Mouse (Mus musculus): Measurements from ENCODE around the gene Usp7. TPM values are rescaled to one million over a fixed set of nuclear protein-coding genes. Genes with fewer than 3 reads are reported as not detected.
"Not testable (repeated sequence)": the region's sequence is repeated elsewhere in the genome, so short reads cannot be mapped to it uniquely, and the experiment has no call there.

Usp7 gene
- polyA plus RNA-seq, 1 experiment from 2014 or later, result 30.9 TPM

DNA sequence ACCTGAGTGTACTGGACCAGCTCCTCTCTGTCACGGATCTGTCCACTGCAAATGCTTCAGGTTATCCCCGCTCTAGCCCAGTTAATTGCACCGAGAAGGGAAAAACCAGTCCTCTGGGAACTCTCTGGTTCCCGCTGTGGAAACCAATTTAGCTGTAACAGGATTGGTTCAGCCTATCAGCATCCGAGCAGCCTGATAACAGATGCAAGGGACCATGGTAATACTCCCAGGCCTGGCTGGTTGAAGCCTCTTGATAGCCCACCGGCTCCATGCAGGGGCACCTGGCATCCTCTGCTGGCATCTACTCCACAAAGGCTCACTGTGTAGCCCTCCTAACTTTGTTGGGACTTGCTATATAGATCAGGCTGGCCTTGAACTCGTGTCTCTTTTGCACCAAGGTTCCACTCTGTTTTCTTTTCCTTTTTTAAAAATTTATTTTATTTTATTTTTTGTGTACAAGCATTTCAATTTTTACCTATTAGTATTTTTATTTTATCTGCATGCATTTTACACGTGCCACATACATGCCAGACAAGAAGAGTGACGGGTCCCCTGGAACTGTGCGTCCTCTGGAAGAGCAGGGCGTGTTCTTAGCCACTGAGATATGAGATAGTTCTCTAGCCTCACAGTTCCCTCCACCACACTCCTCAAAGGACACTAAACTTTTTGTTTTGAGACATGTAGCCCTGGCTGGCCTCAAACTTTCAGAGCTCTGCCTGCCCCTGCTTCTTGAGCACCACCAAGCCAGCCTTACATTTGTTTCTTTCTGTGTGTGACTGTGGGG, 27.8 kb downstream of the Usp7 start:
- WGBS, result 55% methylated on average over 11 of the region's 11 CpGs
- Histone ChIP-seq H3K9me3 (no peaks in the 10 kb centered on the region), H3K4me3 (no peak overlapping the region), H3K36me3 (no peaks in the 10 kb centered on the region), H3K9ac (no peak overlapping the region), H3K4me1 (replicated peaks) (peaks cover 4% of the 10 kb centered on the region; the same call in 1 of the 2 replicates), H3K27me3 (no peaks in the 10 kb centered on the region), H3K4me2 (no peak overlapping the region), H3K27ac (replicated peaks) (no peak overlapping the region)
- no peak for ATAC-seq (ENCODE audit: low read depth)

DNA sequence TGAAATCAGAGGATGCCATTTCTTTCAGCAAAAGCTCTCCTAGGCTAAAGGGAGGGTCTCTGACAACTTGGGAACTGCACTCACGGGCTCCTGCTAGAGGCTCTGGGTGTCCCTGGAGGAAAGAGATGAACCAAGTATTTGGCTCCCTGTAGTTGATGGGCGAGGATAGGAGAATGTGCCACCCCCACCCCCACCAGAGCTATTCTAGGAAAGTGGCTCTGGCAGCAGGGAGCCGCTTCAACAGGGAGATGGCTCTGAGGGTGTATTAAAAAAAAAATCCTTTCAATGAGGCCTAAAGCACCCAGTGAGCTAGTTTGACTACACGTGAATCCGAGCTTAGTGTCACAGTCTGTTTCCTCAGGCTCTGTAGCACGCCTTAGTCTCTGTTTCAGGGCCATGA, 29.1 kb downstream of the Usp7 start:
- ATAC-seq (ENCODE audit: low read depth), result no peak
- Histone ChIP-seq H3K27me3 (no peaks in the 10 kb centered on the region), H3K27ac (replicated peaks) (no peak overlapping the region), H3K4me2 (no peak overlapping the region), H3K9me3 (no peaks in the 10 kb centered on the region), H3K9ac (no peak overlapping the region), H3K4me3 (no peak overlapping the region), H3K4me1 (replicated peaks) (peaks cover 4% of the 10 kb centered on the region; the same call in 1 of the 2 replicates), H3K36me3 (no peaks in the 10 kb centered on the region)
- 71% methylated on average over 6 of the region's 6 CpGs for WGBS

DNA sequence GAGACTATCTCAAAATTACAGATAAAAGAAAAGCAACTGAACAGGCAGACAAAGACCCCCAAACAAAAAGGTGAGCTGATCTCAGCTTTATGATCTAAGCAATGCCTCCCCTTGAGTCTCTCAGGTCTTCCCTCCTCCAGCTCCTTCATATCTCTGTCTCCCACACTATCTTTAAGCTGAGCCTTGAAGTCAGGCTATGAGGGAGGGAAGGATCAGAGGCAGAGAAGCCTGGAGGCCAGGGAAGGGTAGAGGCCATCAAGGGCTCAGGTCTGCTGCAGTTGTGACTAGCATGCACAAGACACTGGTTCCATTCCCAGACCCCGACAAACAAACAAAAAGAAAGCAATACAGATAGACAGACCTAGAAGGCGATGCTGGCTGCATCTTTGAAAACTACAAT, 30.2 kb downstream of the Usp7 start:
- WGBS, result 84% methylated on average over 2 of the region's 2 CpGs
- Histone ChIP-seq H3K9me3 (no peaks in the 10 kb centered on the region), H3K36me3 (no peaks in the 10 kb centered on the region), H3K4me3 (no peak overlapping the region), H3K27ac (replicated peaks) (no peak overlapping the region), H3K27me3 (no peaks in the 10 kb centered on the region), H3K4me2 (no peak overlapping the region), H3K9ac (no peak overlapping the region), H3K4me1 (replicated peaks) (peaks cover 4% of the 10 kb centered on the region; the same call in 1 of the 2 replicates)
- no peak for ATAC-seq (ENCODE audit: low read depth)

DNA sequence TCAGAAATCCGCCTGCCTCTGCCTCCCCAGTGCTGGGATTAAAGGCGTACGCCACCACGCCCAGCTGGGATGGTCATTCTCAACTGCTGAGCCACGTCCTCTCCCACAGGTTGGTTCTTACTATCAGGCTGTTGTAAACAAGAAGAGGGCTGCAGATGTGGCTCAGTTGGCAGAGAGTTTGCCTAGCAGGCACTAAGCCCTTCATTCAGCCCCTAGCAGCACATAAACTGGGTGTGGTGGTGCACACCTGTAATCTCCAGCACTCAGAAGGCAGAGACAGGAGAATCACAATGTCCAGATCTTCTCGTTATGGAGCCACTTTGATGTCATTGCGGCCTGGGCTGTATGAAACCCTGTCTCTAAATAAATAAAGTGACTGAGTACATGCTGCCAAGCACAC, 31.1 kb downstream of the Usp7 start:
- no peak overlapping the region for H3K4me3 ChIP-seq
- no peak overlapping the region for H3K27ac ChIP-seq (replicated peaks)
- H3K4me2 ChIP-seq, result no peak overlapping the region
- H3K9me3 ChIP-seq, result no peaks in the 10 kb centered on the region
- H3K27me3 ChIP-seq, result no peaks in the 10 kb centered on the region
- H3K4me1 ChIP-seq (replicated peaks), result peaks cover 4% of the 10 kb centered on the region; the same call in 1 of the 2 replicates
- 93% methylated on average over 7 of the region's 7 CpGs for whole genome bisulfite sequencing
- ATAC-seq (ENCODE audit: low read depth), result no peak
- H3K36me3 ChIP-seq, result no peaks in the 10 kb centered on the region
- H3K9ac ChIP-seq, result no peak overlapping the region

DNA sequence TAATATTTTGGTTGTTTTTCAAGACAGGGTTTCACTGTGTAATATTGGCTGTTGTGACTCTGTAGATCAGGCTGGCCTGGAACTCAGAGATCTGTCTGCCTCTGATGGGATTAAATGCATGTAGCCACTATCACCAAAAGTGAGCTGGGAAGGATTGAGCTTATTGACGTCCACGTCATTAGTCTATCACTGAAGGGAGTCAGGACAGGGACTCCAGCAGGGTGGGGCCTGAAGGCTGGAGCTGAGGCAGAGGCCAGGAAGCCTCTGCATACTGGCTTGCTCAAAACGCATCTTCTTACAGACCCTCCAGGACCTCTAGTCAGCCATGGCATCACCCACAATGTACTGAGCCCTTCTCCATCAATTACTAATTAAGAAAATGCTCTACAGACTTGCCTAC, 33.1 kb downstream of the Usp7 start:
- no peak overlapping the region for H3K4me2 ChIP-seq
- WGBS, result 81% methylated on average over 3 of the region's 3 CpGs
- ATAC-seq (ENCODE audit: low read depth), result no peak
- no peaks in the 10 kb centered on the region for H3K9me3 ChIP-seq
- 0 out of 2 replicates have a peak, but pooled peaks cover under 1% of the 10 kb centered on the region for H3K4me1 ChIP-seq (replicated peaks)
- no peaks in the 10 kb centered on the region for H3K36me3 ChIP-seq
- H3K27me3 ChIP-seq, result no peaks in the 10 kb centered on the region
- H3K9ac ChIP-seq, result no peak overlapping the region
- no peak overlapping the region for H3K4me3 ChIP-seq
- no peak overlapping the region for H3K27ac ChIP-seq (replicated peaks)

DNA sequence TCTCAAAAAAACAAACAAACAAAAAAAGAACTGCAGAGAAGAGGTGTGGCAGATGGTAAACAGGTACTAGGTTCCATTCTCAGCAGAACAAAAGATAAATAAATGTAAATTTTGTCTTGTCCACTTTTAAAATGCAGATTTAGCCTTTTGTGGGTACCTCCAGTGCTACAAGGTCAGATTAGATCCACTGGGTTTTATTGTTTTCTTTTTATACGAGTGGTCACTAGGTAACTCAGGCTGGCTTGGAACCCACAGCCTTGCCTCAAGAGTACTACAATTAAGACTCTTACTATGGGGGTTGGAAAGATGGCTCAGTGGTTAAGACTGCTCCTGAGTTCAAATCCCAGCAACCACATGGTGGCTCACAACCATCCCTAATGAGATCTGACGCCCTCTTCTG, 33.9 kb downstream of the Usp7 start:
- H3K4me1 ChIP-seq (replicated peaks), result no peaks in the 10 kb centered on the region
- H3K9ac ChIP-seq, result no peak overlapping the region
- WGBS, result 71% methylated on average over 2 of the region's 2 CpGs
- H3K27ac ChIP-seq (replicated peaks), result no peak overlapping the region
- no peak for ATAC-seq (ENCODE audit: low read depth)
- no peaks in the 10 kb centered on the region for H3K9me3 ChIP-seq
- no peaks in the 10 kb centered on the region for H3K27me3 ChIP-seq
- H3K4me2 ChIP-seq, result no peak overlapping the region
- H3K4me3 ChIP-seq, result no peak overlapping the region
- H3K36me3 ChIP-seq, result no peaks in the 10 kb centered on the region

DNA sequence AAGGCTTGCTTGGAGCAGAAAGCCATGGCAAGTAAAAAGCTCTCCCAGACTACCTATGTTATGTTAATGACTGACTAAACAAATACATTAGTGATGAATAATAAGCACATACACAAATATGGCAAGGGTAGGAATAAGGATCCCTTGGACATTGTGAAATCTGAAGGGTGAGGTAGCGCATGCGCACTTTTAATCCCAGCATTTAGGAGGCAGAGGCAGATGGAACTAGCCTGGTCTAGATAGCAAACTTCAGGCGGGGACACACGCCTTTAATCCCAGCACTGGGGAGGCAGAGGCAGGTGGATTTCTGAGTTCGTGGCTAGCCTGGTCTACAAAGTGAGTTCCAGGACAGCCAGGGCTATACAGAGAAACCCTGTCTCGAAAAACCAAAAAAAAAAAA, 34.5 kb downstream of the Usp7 start:
- H3K27ac ChIP-seq (replicated peaks); H3K36me3 ChIP-seq; ATAC-seq (ENCODE audit: low read depth); H3K27me3 ChIP-seq; H3K4me3 ChIP-seq; H3K4me2 ChIP-seq; H3K9me3 ChIP-seq; H3K4me1 ChIP-seq (replicated peaks); H3K9ac ChIP-seq: not testable (repeated sequence)
- 98% methylated on average over 5 of the region's 6 CpGs for WGBS

DNA sequence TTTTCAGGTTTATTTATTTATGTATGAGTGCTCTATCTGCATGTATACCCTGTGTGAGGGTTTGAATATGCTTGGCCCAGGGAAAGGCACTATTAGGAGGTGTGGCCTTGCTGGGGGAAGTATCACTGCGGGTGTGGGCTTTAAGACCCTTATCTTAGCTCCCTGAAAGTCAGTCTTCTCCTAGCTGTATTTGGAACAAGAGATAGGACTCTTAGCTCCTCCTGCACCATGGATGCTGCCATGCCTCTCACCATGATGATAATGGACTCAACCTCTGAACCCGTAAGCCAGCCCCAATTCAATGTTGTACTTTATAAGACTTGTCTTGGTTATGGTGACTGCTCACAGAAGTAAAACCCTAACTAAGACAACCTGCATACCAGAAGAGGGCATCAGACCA, 39.8 kb downstream of the Usp7 start:
- 94% methylated on average over 2 of the region's 2 CpGs for WGBS
- no peak overlapping the region for H3K4me3 ChIP-seq
- no peak for ATAC-seq (ENCODE audit: low read depth)
- no peaks in the 10 kb centered on the region for H3K4me1 ChIP-seq (replicated peaks)
- H3K36me3 ChIP-seq, result no peaks in the 10 kb centered on the region
- no peak overlapping the region for H3K4me2 ChIP-seq
- no peak overlapping the region for H3K9ac ChIP-seq
- H3K27ac ChIP-seq (replicated peaks), result no peak overlapping the region
- H3K27me3 ChIP-seq, result no peaks in the 10 kb centered on the region
- H3K9me3 ChIP-seq, result no peaks in the 10 kb centered on the region

DNA sequence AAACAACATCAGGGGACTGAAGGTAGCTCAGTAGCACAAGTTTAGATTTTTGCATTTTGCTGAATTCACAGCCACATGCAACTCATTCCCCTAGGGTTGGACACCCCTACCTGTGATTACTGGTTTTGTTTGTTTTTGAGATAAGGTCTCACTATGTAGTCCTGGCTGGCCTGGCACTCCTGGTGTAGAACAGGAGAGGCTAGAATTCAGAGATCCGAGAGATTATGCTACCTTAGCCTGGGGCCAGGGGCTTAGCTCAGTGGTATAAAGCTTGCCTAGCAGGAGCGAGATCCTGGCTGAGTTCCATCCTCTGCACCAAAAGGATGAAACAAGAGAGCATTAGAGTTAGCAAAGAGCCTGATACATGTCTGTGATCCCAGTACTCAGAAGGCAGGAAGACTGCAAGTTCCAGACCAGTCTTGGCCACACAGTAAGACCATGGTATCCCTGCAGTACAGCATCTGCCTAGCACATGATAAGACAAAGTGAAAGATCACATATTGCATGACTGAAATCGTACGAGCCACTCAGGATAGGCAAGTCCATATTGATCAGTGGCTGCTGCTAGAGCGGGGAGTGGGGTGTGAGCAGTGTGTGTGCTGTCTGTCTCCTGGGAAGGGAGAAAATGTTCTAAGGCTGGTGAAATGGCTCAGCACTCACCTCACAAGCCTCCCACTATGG, 40.4 kb downstream of the Usp7 start:
- no peak overlapping the region for H3K27ac ChIP-seq (replicated peaks)
- H3K36me3 ChIP-seq, result no peaks in the 10 kb centered on the region
- WGBS, result 88% methylated on average over 5 of the region's 5 CpGs
- no peak overlapping the region for H3K4me3 ChIP-seq
- H3K9ac ChIP-seq, result no peak overlapping the region
- no peak for ATAC-seq (ENCODE audit: low read depth)
- H3K9me3 ChIP-seq, result no peaks in the 10 kb centered on the region
- H3K27me3 ChIP-seq, result no peaks in the 10 kb centered on the region
- no peaks in the 10 kb centered on the region for H3K4me1 ChIP-seq (replicated peaks)
- H3K4me2 ChIP-seq, result no peak overlapping the region

DNA sequence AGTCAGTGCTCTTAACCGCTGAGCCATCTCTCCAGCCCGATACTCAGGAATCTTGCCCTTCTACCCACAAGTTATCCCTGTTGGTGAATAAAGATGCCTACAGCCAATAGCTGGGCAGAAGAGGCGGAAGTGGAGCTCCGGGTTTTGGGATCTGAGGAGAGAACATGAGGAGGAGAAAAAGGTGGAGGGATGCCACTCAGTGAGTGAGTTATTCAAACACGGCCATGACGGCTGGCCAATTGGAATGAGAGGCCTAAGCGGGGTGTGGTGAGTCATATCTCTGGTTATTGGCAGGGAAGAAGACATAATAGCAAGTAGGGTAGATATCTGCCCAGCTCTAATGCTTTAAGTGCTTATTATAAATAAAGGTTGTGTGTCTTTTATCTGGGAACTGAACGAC, 43.2 kb downstream of the Usp7 start:
- WGBS, result 97% methylated on average over 8 of the region's 8 CpGs
- no peaks in the 10 kb centered on the region for H3K36me3 ChIP-seq
- H3K27ac ChIP-seq (replicated peaks), result no peak overlapping the region

DNA sequence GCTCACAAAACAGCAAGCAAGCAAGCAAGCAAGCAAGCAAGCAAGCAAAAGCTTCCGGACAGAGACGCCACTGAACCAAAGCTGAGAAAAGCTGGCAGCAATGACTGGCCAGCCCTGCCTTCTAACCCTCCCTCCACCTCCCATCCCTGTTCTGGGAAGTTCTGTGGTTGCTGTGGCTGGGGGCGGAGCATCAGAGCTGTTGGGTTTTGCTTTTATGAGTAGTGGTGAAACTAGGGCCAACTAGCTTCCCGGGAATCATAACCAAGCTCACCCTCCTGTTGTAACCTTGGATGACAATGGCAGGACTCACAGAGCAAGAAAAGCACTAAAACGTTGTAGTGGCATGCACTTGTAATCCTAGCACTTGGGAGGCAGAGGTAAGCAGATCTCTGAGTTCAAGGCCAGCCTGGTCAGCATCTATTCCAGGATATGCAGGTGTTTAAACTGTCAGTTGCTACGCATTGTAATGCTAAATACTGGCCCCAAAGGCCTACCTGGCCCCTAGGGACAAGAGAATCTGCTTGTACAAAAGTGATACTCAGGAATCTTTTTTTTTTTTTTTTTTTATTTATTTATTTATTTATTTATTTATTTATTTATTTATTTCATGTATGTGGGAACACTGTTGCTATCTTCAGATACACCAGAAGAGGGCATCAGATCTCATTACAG, 43.8 kb downstream of the Usp7 start:
- no peaks in the 10 kb centered on the region for H3K9me3 ChIP-seq
- WGBS, result 81% methylated on average over 6 of the region's 6 CpGs
- no peak overlapping the region for H3K9ac ChIP-seq
- H3K4me2 ChIP-seq, result no peak overlapping the region
- H3K4me3 ChIP-seq, result no peak overlapping the region
- no peak overlapping the region for H3K27ac ChIP-seq (replicated peaks)
- no peak for ATAC-seq (ENCODE audit: low read depth)
- no peaks in the 10 kb centered on the region for H3K36me3 ChIP-seq
- no peaks in the 10 kb centered on the region for H3K27me3 ChIP-seq
- H3K4me1 ChIP-seq (replicated peaks), result no peaks in the 10 kb centered on the region

More for the DNA sequence above, 43.2 kb downstream of the Usp7 start:
- Histone ChIP-seq H3K4me3 (no peak overlapping the region), H3K27me3 (no peaks in the 10 kb centered on the region), H3K9ac (no peak overlapping the region), H3K4me2 (no peak overlapping the region), H3K9me3 (no peaks in the 10 kb centered on the region), H3K4me1 (replicated peaks) (no peaks in the 10 kb centered on the region)
- ATAC-seq (ENCODE audit: low read depth), result no peak

DNA sequence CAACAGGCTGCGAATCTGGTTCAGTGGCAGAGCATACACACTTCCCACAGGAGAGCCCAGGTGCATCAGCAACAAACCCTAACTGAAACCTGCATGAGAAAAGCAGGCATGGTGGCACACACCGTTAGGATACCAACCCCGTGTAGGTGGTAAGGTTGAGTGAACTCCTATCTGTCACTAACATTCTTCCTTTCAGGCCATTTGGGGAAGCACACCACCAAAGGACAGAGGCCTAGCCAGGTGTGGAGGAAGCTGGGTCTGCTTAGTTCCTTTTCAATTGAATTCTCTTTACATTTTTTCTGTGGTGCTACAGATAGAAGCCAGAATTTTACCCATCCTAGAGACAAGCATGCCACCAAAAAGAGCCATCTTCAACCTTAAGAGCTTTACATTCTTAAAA, 44.3 kb downstream of the Usp7 start:
- Histone ChIP-seq H3K27me3 (no peaks in the 10 kb centered on the region), H3K36me3 (no peaks in the 10 kb centered on the region), H3K9ac (no peak overlapping the region), H3K4me1 (replicated peaks) (no peaks in the 10 kb centered on the region), H3K9me3 (no peaks in the 10 kb centered on the region), H3K4me3 (no peak overlapping the region), H3K4me2 (no peak overlapping the region), H3K27ac (replicated peaks) (no peak overlapping the region)
- WGBS, result 74% methylated on average over 3 of the region's 3 CpGs
- ATAC-seq (ENCODE audit: low read depth), result no peak
